Mouse (Mus musculus): ENCODE measurements around the gene Sympk. TPM values are rescaled to one million over a fixed set of nuclear protein-coding genes. Genes with fewer than 3 reads are reported as not detected.

Sympk gene
- total RNA-seq, 2 experiments from 2014 or later, result 74.1 to 74.6 TPM

DNA sequence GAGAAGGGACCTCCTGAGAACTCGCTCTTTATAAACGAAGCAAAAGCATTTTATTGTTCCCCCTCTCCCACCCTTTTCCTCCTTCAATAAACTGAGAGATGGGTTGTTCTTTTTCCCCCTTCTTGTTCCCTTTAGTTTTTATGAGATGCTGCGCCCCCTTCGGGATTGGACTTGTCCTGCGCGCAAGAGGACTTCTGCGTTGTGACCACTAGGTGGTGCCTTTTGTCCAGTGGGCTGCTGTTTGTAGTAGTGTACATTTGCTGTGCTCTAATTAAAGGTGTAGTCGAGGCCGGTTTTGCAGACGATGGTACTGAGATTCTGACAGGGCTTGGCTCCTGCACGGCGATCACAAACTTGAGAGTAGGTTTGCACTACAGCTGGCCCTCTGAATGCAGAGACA is 17.7 kb upstream of the Sympk start:
- DNase-seq (ENCODE audit: low spot score), result peak; percentile 84

DNA sequence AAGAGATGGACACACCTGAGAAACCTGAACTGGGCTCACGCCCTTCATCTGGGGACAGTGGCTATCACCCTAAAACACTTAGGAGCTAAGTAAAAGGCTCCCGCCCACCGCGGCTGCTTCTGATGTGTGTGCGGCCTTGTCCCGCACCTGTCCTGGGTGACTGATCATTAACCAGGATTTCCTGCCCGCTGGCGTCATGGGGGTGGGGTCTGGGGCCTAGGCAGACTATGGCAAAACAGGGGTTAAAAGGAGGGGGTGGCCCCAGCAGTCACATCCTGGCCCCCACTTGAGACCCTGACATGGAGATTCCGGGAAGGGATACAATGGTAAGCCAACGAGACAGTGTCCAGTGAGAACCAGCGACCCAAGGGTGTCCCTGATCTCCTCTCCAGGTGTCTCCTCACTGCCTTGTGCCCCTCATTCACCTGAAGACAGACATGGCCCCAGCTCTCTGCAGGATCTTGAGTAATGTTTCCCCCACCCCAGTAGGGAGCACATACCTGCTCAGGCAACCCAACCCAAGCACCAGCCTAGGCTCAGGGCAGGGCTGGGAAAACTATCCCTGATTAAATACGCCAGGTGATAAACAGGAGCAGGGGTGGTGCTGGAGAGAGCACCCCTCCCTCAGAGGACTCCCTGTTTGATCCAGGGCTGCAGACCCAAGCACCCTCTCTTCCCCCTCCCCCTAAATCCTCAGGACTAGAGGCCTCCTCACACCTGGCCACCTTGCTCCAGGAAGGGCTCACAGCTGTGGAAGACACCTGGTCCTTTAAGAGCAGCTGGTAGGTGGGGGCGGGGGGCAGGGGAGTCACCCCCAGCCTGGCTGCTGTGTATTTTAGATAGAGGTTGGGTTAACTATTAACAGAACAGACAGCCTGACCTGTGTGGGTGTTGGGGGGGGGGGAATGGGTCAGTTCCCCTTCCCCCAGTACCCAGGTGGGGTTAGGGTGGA is 16.9 kb upstream of the Sympk start:
- no peak for DNase-seq (ENCODE audit: low spot score)

DNA sequence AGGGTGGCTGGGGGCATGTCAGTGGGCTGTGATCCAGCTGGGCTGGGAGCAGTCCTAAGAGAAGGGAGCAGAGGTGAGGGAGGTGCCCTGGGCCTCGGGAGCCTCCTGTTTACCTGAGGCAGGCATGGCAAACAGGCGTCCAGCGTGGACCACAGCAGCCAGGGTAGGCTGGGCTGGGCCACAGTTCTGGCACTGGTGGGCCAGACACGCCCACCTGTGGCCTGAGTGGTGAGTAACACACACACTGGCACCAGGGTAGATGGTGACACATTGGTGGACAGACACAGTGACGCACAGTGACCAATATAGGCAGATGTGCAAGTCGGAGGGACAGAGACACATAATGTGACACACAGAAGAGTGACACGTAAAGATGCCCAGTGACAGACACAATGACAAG is 13.6 kb upstream of the Sympk start:
- no peak for DNase-seq (ENCODE audit: low spot score)

DNA sequence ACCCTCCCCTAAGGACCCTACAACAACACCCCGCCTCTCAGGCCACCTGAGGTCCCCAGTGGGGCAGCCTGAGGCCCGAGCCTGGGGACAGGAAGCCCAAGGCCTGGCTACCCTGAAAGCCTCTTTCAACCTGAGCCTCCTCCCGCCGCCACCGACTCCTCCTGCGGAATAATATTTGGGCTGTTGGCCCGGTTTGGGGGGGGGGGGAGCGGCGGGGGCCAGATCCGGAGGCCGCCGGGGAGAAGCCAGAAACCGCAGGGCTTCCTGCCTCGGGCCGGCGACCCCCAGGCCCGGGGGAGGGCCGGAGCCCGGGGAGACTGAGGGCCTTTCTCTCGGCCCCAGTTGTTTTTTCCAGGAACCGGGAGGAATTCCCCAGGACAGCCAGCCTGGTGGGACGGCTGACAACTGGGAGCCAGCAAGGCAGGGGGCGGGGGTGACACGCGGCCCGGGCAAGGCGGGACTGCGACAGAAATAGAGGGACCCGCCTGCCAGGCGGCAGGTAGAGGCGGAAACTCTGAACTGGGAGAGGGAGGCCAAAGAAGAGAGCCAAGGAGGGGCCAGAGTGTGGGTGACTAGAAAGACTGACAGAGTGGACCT is 12.1 kb upstream of the Sympk start:
- DNase-seq (ENCODE audit: low spot score), result no peak

DNA sequence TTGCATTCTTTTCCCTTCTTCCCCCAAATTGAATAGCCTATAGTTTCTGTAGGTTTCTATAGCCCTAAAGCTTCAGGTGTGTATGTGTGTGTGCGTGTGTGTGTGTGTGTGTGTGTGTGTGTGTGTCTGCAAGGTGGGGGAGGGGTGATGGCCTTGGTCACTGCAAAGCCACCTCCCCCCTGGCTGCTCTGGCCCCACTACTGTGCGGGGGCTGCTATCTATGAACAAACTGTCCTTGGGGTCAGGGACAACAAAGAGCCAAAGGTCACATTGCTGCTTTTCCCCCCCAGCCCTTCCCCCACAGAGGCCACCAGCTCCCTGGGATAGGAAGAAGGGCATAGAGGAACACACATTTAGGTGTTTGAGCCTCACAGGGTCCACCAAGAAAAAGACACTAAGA is 11.3 kb upstream of the Sympk start:
- no peak for DNase-seq (ENCODE audit: low spot score)

DNA sequence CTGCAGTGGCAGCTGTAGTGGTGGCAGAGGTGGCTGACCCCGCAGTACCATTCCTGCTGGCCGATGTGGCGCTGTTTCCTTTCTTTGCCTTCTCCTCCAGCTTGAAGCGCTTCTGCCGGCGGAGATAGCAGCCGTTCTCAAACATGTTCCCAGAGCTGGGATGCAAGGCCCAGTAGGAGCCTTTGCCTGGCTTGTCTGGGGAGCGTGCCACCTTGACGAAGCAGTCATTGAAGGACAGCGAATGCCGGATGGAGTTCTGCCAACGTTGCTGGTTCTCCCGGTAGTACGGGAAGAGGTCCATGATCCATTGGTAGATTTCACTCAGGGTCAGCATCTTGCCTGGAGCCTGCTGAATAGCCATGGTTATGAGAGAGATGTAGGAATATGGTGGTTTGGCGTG is 9.7 kb upstream of the Sympk start:
- DNase-seq (ENCODE audit: low spot score), result no peak

DNA sequence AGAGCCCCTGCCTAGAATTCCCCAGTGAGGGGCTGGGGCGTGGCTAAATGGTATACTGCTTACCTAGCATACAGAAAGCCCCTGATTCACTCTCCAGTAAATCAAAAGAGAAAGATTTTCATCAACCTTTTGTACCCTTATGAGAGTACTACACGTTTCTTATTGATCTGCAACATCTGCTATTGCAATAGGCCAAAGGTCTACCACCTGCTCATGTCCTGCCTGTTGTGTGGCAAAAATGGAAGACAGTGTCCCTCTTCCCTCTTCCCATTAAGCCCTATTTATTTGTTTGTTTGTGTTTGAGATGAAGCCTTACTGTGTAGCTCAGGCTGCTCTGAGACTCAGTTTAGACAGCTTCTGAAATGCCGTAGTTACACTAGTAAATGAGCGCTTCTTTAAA is 8.1 kb upstream of the Sympk start:
- no peak for DNase-seq (ENCODE audit: low spot score)

DNA sequence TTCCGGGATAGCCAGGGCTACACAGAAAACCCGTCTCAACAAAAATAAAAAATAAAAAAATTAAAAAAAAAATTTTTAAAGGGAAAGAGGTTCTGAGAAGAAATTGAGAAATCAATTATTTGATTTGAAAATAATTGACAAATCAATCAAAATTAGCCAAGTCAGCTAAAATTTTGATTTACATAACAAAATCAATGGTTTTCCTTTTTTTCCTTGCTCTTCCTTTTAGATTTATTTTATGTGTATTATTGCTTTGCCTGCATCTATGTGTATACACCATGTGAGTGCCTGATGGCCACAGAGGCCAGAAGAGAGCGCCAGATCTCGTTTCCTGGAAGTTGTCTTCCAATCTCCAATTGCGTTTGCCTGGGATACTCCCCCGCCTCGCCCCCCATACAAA is 6.3 kb upstream of the Sympk start:
- no peak for DNase-seq (ENCODE audit: low spot score)

DNA sequence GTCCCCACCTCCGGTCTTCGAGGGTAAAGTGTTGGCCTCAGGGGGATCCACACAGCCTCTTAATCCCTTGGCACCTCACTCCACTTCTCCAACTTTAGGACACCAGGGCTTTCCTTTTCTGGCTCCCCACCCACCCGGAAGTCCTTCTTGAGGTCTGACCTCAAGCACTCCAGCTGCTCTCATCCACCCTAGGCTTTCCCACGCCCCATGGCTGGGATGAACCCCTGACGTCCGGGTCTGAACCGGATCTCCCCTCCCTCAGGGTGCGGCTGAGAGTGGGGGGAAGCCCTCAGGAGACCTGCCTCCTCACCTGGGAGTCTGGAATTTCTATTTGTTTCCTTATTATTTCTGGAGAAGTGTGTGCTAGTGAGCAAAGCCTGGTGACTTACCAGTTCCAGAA is 3.1 kb upstream of the Sympk start:
- no peak for DNase-seq (ENCODE audit: low spot score)

DNA sequence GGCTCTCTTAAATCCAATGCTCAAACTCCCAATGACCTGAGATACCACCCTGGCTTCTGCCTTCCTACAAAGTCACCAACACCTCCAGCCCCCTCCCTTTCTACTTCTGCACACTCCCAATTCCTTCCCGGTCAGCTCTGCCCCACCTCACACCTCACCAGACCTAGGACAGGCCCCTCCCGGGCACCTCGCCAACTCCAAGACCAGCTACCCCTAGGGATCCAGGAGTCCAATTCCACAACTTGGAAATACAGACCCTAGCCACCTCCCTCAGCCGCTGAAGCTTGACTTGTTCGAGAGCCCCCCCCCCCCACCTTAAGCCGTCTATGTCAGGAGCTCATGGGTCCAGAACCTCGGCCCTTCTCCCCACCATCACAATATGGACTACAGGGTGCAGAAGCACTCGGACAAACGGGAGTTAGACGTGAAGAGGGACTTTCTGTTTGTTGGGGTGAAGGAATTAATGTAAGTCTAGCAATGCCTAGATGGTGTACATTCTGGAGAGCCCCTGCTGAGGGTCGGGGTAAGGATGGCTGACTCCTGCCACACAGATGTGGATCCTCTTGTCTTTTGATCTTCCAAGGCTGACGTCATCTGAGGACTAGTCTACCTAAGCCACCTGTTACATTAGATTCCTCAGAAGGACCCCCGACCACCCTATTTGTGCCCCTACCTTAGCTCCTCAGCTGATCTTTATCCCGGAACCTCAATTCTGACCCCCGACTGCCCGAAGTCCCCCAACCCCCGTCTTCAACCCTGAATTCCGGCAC is 1.8 kb upstream of the Sympk start:
- DNase-seq (ENCODE audit: low spot score), result no peak

DNA sequence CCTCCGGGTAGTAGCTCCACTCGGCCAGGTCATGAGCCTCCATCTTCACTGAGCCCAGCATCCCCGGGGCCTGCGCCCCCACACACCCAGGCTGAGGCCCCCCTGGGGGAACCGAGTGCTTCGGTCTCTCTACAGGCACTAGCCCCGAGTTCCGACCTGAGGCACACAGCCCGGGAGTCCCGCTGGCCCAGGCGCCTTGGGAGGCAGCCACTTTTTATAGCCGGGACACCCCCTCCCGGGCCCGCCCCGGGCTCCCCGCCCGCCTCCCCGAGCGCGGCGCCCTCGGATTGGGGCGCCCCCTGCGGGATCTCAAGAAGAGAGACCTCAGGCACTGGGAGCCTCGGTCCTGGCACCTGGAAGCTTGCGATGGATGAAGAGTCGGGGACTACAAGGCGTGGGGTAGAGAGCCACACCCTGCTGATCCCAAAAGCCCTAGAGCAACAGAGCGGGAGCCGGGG is 791 bp upstream of the Sympk start, which contains the start of gene Foxa3:
Foxa3 (minus strand) TSS at position 182 of the 458 bp plus-strand sequence.
- DNase-seq (ENCODE audit: low spot score), result peak; percentile 63

DNA sequence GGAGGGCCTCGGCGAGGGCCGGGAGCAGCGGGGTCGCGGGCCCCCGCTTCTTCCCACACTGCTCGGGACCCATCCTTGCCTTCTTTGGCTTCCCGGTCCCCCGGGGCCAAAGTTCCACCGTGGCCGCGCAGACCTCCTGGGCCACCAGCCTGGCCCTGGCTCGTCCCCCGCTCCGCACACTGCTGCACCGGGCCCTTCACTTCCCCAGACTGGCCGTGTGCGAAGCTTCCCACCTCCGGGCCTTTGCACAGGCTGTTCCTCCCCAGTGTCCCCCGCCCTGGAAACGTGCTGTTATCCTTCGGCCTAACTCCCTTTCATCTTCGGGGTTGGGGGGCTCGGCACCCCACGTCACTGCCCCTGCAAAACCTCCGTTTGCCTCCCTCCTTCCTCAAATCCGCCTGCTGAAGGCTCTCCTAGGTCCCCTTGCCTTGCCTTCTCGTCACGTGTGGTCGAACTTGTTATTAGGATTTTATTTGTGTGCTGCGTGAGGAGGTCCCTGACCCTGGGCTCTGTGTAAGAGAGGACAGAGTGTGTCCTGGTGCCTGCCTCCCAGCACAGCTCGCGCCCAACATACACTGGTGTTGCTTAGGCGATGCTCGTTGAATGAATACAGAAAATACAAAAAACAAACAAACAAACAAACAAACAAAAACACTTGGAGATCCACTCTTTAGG is 541 bp downstream of the Sympk start:
- DNase-seq (ENCODE audit: low spot score), result peak; percentile 30

DNA sequence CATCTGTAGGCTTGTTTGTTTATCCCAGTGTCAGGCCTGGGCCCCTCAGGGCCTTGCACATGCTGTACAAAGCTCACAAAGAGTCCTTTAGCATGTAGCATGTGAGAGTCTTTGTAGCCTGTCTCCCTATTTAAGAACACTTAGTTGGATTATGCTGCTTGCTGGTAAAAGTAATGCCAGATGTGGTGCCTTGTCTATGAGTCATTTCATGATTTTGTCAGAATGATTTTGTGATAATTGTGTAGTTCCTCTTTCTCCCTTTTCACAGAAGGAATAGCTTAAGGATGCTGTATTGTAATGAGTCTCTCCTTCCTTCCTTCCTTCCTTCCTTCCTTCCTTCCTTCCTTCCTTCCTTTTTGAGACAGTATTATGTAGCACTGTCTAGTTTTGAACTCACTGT is 3.9 kb downstream of the Sympk start:
- no peak for DNase-seq (ENCODE audit: low spot score)

DNA sequence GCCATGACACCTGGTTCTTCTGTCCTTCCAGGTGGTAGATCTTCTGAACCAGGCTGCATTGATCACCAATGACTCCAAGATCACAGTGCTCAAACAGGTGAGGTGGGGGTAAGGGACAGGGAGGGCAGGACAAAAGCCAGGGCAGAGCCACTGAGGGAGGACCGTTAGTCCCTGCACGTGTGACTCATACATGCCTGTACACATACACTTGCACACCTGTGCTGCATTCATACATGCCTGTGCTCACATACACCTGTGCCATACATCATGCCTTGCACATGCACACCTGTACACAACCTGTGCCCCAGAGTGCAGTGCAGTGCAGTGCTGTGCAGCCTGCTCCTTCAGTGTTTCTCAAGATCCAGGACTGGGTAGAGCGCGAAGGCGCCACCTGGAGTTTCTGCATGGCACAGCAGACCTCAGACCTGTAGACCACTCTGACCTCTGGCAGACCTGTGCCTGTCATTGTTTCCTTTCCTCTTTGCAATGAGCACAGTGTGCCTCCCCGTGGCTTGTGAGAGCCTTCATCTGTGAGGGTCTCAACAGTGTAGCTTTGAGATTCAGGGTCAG is 5.0 kb downstream of the Sympk start:
- no peak for DNase-seq (ENCODE audit: low spot score)

DNA sequence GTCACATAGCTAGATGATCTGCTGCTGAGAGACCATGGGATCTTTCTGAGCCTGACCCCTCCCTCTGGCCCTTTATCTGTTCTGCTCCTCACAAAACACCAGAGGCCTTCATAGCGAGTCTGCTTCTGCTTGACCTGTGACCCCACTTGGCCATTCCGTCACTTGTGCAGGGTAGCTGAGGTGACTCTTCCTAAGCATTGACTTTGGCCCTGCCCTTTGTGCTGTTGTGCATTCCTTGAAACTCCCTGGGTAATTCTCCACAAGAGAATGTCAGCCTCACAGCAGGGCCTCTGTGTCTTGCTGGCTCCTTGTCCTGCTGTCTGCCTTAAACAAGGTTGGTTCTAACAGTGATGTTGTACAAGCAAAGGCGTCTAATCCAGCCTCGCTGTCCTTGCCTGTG is 7.5 kb downstream of the Sympk start:
- DNase-seq (ENCODE audit: low spot score), result no peak

DNA sequence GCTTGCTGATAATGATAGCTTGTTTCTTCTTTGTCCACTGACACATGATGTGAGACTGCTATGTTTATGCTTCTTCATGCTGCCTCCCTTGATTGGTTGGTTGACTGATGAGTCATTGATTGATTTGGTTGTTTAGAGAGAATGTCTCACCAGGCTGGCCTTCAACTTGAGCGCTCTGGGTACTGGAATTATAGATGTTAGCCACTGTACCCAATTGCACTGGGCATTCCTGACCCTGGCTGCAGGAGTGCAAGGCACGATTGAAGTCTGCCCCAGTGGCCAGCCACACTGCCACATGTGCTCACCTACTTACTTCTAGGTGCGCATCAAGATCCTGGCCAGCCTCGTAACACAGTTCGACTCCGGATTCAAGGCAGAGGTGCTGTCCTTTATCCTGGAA is 20.4 kb downstream of the Sympk start:
- no peak for DNase-seq (ENCODE audit: low spot score)

DNA sequence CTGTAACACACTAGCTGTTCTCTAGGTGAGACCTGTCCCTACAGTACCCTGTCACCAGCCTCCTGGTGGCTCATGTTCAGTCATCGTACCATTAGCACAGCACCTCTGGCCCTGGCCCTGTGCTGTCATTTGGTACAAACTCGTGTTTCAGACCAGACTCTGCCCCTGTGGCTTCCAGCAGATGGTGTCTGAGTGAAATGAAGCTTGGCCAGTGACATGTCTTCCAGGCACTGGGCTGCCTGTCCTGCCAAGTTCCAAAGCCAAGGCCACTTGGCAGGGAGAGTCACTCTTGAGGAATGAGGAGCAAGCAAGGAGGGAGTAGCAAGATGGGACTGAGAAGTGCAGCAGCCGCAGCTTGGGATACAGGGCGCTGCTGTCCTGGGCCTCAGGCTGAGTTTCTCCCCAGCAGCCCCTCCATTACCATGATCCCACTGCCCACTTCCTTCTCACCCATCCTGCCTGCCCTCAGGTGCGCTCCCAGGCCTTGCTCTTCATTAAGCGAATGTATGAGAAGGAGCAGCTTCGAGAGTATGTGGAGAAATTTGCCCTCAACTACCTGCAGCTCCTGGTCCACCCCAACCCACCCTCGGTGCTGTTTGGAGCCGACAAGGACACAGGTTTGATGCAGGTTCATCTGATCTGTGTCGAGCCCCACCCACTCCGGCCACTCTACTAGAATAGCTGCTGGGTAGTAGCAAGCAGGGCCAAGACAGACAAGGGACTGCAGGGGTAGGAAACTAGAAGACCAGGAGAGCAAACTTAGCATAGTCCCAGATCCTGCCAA is 22.3 kb downstream of the Sympk start:
- DNase-seq (ENCODE audit: low spot score), result peak; percentile 86

DNA sequence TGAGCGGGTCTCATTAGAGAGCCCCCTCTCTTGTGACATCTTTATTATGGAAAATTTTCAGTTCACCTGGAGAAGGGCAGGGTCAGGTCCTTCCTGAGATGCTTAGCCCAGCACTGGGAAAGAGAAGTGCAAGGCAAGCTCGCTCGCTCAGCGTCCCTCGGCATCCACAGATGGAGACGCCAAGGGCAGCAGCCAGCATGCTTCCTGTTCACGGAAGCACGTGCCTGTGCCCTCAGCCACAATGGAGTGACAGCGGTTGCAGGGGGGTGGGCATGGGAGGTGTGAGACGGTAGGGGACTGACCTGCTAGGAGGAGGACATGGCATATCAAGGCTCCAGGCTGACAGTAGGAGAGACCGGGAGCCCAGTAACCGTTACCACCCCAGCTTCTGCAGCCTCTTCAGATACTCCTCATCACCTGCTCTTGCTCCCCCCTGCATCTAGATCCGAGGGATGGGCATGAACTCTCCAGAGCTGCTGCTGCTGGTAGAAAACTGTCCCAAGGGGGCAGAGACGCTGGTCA is 23.9 kb downstream of the Sympk start:
- DNase-seq (ENCODE audit: low spot score), result no peak

DNA sequence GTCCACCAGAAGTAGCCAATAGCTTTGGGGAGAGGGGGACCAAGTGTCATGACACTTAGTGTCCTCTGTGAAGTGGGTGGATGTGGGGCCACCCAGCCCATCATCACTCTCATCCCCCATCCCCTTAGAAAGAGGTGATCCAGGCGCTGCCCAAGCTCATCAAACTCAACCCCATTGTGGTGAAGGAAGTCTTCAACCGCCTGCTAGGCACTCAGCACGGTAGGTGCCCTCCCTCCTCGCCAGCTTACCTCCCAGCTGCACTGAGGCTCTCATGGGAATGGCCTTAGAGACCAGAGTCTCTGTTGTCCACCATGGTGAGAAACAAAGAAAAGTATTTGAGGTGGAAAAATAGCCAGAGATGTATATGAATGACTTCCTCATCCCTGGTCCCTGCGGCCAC is 25.1 kb downstream of the Sympk start:
- DNase-seq (ENCODE audit: low spot score), result no peak

DNA sequence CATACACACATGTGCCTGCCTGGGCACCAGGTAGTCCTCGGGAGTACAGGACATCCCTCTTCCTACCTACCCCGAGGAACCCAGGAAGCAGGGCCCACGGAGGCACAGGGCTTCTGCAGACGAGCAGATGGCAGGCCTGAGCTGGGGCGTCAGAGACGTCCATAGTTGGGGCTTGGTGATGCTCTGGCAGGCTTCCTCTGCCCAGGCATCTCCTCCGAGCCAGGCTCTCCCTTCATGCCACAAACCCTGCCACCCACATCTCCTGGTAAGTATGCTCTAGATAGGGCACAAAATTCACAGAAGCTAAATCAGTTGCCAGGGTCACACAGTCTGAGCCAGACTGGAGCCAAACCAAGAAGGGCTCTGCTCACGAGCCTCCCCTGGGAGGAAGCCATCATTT is 26.0 kb downstream of the Sympk start:
- no peak for DNase-seq (ENCODE audit: low spot score)
